Mouse (Mus musculus): ENCODE measurements around the gene Zfp580. TPM values are rescaled to one million over a fixed set of nuclear protein-coding genes. Genes with fewer than 3 reads are reported as not detected.

Gene Zfp580
- polyA plus RNA-seq, 1 experiment from 2014 or later, result 32.9 TPM

DNA sequence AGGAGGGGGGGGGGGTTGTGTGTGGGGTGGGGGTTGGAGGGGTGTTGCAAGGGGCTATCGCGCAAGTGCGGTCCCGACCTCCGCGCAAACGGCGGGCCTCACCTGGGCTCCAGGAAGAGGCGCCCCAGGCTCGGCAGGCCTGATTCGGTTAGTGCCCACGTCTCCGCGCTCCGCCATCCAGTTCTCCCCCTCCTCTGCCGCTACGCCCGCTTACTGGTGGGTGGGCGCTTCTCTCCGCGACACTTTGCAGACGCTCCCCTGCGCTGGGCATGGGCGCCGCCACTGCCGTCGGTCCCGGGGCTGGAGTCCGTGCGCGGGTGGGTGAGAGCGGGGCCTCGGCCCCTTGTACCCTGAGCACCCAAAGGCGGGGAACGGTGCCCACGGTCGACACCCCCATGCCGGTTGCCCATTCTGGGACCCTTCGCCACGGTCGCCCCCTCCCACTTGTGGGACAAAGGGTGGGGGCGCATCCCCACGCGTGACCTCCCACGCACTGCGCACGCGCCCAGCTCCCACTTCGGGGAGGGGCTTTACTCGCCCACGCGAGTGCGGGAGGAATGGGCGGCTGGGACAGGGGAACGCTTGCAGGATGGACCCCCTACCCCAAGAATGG is 5.4 kb downstream of the Zfp580 start:
- DNase-seq (ENCODE audit: low spot score) (peak; percentile 65), ATAC-seq (ENCODE audit: insufficient number of reproducible peaks, low FRiP score, low TSS enrichment, low read depth) (no peak)
- Histone ChIP-seq H3K9ac (ENCODE audit: low read length) (peak overlapping the region; percentile 72), H3K36me3 (ENCODE audit: control insufficient read depth, insufficient read depth, low read length) (no peaks in the 10 kb centered on the region), H3K9me3 (ENCODE audit: control insufficient read depth, low read length) (peaks cover 5% of the 10 kb centered on the region; the same call in 1 of the 2 replicates), H3K4me2 (ENCODE audit: low read depth, severe bottlenecking) (peak overlapping the region; percentile 74), H3K27me3 (ENCODE audit: control insufficient read depth, insufficient read depth, low read length) (peaks cover 63% of the 10 kb centered on the region), H3K4me1 (ENCODE audit: control insufficient read depth, insufficient read depth, low read length) (peaks cover 20% of the 10 kb centered on the region), H3K27ac (replicated peaks; ENCODE audit: low read depth, low read length) (no peak overlapping the region), H3K4me3 (ENCODE audit: low read depth, low read length) (peak overlapping the region; percentile 52)
- WGBS, result 3% methylated on average over 53 of the region's 55 CpGs

DNA sequence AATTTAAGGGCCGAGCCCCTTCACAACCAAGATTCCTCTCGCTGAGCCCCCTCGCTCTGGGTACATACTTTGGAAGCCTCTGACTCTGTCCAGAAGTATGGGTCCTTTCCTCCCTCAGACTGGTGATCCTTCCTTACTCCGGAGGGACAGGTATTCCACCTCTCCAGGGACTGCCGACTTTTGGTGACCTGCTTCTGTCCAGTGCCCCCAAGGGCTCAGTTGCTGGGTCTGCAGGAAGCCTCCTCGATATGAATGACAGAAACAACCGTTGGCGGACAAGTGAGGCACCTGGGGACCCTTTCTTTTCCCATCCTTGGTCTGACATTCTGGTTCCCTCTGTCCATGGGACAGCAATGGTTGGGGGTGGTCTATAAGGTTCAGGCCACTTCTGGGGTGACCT is 6.0 kb downstream of the Zfp580 start:
- Histone ChIP-seq H3K9ac (ENCODE audit: low read length) (peak overlapping the region; percentile 72), H3K27ac (replicated peaks; ENCODE audit: low read depth, low read length) (no peak overlapping the region), H3K4me2 (ENCODE audit: low read depth, severe bottlenecking) (peak overlapping the region; percentile 74), H3K27me3 (ENCODE audit: control insufficient read depth, insufficient read depth, low read length) (peaks cover 57% of the 10 kb centered on the region), H3K4me3 (ENCODE audit: low read depth, low read length) (peak overlapping the region; percentile 52), H3K36me3 (ENCODE audit: control insufficient read depth, insufficient read depth, low read length) (no peaks in the 10 kb centered on the region), H3K4me1 (ENCODE audit: control insufficient read depth, insufficient read depth, low read length) (peaks cover 17% of the 10 kb centered on the region), H3K9me3 (ENCODE audit: control insufficient read depth, low read length) (peaks cover 5% of the 10 kb centered on the region; the same call in 1 of the 2 replicates)
- WGBS, result 39% methylated on average over 8 of the region's 8 CpGs
- no peak for ATAC-seq (ENCODE audit: insufficient number of reproducible peaks, low FRiP score, low TSS enrichment, low read depth)
- no peak for DNase-seq (ENCODE audit: low spot score)

DNA sequence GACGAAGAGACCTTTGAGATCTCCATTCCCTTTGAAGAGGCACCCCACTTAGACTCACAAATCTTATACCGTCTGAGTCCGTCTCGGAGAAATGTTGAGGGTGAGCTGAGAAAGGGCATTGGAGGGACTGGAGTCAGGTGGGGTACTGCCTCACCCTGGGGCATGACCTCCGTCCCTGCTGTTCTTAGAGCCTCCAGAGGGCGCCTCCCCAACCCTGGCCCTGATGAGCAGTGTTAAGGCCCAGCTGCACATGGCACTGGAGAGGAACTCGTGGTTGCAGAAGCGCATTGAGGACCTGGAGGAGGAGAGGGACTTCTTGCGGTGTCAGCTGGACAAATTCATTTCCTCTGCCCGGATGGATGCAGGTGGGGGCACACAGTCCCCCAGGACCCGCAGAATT is 6.5 kb downstream of the Zfp580 start:
- peak overlapping the region; percentile 74; the same call in 1 of the 2 replicates for H3K4me2 ChIP-seq (ENCODE audit: low read depth, severe bottlenecking)
- H3K27ac ChIP-seq (replicated peaks; ENCODE audit: low read depth, low read length), result no peak overlapping the region
- no peaks in the 10 kb centered on the region for H3K36me3 ChIP-seq (ENCODE audit: control insufficient read depth, insufficient read depth, low read length)
- DNase-seq (ENCODE audit: low spot score) (no peak), ATAC-seq (ENCODE audit: insufficient number of reproducible peaks, low FRiP score, low TSS enrichment, low read depth) (no peak)
- no peak overlapping the region for H3K9ac ChIP-seq (ENCODE audit: low read length)
- H3K27me3 ChIP-seq (ENCODE audit: control insufficient read depth, insufficient read depth, low read length), result peaks cover 52% of the 10 kb centered on the region
- 35% methylated on average over 11 of the region's 11 CpGs for WGBS
- peaks cover 12% of the 10 kb centered on the region for H3K4me1 ChIP-seq (ENCODE audit: control insufficient read depth, insufficient read depth, low read length)
- no peak overlapping the region for H3K4me3 ChIP-seq (ENCODE audit: low read depth, low read length)
- peaks cover 5% of the 10 kb centered on the region; the same call in 1 of the 2 replicates for H3K9me3 ChIP-seq (ENCODE audit: control insufficient read depth, low read length)

DNA sequence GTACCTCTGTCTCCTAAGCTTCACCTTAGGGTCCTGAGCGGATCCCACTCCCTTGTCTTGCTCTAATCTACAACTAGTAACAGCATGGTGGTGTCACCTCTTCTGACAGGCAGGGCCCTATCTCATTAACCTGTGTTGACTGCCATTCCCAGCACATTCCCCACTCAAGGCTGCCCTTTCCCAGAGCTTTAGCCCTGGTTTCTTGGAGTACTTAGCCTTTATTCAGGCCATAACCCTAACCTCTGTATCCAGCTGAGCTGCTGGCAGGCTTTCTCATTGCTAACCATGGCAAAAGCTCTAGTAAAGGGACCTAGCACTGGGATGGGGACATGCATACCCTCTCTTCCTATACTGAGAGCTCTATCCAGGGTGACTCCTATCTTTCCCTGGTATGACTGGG is 7.3 kb downstream of the Zfp580 start:
- Histone ChIP-seq H3K27ac (replicated peaks; ENCODE audit: low read depth, low read length) (no peak overlapping the region), H3K4me1 (ENCODE audit: control insufficient read depth, insufficient read depth, low read length) (peaks cover 8% of the 10 kb centered on the region), H3K36me3 (ENCODE audit: control insufficient read depth, insufficient read depth, low read length) (no peaks in the 10 kb centered on the region), H3K4me2 (ENCODE audit: low read depth, severe bottlenecking) (no peak overlapping the region), H3K27me3 (ENCODE audit: control insufficient read depth, insufficient read depth, low read length) (peaks cover 44% of the 10 kb centered on the region), H3K9ac (ENCODE audit: low read length) (no peak overlapping the region), H3K4me3 (ENCODE audit: low read depth, low read length) (no peak overlapping the region), H3K9me3 (ENCODE audit: control insufficient read depth, low read length) (peaks cover 5% of the 10 kb centered on the region; the same call in 1 of the 2 replicates)
- WGBS, result 93% methylated on average over 1 of the region's 1 CpGs
- no peak for DNase-seq (ENCODE audit: low spot score)
- ATAC-seq (ENCODE audit: insufficient number of reproducible peaks, low FRiP score, low TSS enrichment, low read depth), result no peak

DNA sequence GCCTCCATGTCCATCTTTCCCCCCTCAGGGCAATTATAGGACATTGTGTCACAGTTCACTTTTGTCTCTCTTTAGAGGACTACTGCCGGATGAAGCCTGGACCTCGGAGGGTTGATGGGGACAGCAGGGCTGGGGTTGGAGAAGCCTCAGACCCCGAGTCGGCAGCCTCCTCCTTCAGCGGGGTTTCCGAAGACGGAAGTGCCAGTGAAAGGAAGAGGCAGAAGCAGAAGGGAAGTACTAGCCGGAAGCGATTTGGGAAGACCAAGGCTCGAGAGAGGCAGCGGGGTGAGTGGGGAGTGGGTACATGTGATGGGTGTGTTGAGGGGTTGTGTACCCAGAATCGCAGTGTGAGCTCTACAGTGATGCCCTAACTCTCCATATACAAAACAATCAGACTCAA is 8.1 kb downstream of the Zfp580 start:
- Histone ChIP-seq H3K4me2 (ENCODE audit: low read depth, severe bottlenecking) (no peak overlapping the region), H3K36me3 (ENCODE audit: control insufficient read depth, insufficient read depth, low read length) (no peaks in the 10 kb centered on the region), H3K4me1 (ENCODE audit: control insufficient read depth, insufficient read depth, low read length) (peaks cover 8% of the 10 kb centered on the region), H3K9me3 (ENCODE audit: control insufficient read depth, low read length) (peaks cover 5% of the 10 kb centered on the region; the same call in 1 of the 2 replicates), H3K27me3 (ENCODE audit: control insufficient read depth, insufficient read depth, low read length) (peaks cover 36% of the 10 kb centered on the region), H3K4me3 (ENCODE audit: low read depth, low read length) (no peak overlapping the region), H3K9ac (ENCODE audit: low read length) (no peak overlapping the region), H3K27ac (replicated peaks; ENCODE audit: low read depth, low read length) (no peak overlapping the region)
- DNase-seq (ENCODE audit: low spot score) (no peak), ATAC-seq (ENCODE audit: insufficient number of reproducible peaks, low FRiP score, low TSS enrichment, low read depth) (no peak)
- WGBS, result 94% methylated on average over 12 of the region's 12 CpGs

DNA sequence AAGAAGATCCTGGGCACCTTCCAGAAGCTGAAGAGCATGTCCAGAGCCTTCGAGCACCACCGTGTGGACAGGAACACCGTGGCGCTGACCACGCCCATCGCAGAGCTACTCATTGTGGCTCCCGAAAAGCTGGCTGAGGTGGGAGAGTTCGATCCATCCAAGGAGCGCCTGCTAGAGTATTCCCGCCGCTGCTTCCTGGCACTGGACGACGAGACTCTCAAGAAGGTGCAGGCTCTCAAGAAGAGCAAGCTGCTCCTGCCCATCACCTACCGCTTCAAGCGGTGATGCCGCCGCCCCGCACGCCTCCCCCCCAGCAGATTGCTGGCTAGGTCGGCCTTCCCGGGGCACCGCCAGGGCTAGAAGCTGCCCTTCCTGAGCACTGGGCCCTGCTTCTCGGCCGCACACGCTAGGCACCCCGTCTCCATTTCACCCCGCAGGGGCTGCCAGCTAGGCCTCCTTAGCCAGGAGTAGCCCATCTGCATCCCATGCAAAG is 8.9 kb downstream of the Zfp580 start:
- ATAC-seq (ENCODE audit: insufficient number of reproducible peaks, low FRiP score, low TSS enrichment, low read depth), result peak; percentile 2; the same call in 1 of the 2 replicates
- 2% methylated on average over 27 of the region's 27 CpGs for WGBS
- peak; percentile 85 for DNase-seq (ENCODE audit: low spot score)
- Histone ChIP-seq H3K36me3 (ENCODE audit: control insufficient read depth, insufficient read depth, low read length) (no peaks in the 10 kb centered on the region; the same call in 1 of the 2 replicates), H3K4me3 (ENCODE audit: low read depth, low read length) (peak overlapping the region; percentile 72), H3K27me3 (ENCODE audit: control insufficient read depth, insufficient read depth, low read length) (peaks cover 28% of the 10 kb centered on the region), H3K9me3 (ENCODE audit: control insufficient read depth, low read length) (peaks cover 5% of the 10 kb centered on the region; the same call in 1 of the 2 replicates), H3K4me1 (ENCODE audit: control insufficient read depth, insufficient read depth, low read length) (peaks cover 8% of the 10 kb centered on the region), H3K27ac (replicated peaks; ENCODE audit: low read depth, low read length) (peak overlapping the region; percentile 95), H3K9ac (ENCODE audit: low read length) (peak overlapping the region; percentile 85), H3K4me2 (ENCODE audit: low read depth, severe bottlenecking) (peak overlapping the region; percentile 98)

DNA sequence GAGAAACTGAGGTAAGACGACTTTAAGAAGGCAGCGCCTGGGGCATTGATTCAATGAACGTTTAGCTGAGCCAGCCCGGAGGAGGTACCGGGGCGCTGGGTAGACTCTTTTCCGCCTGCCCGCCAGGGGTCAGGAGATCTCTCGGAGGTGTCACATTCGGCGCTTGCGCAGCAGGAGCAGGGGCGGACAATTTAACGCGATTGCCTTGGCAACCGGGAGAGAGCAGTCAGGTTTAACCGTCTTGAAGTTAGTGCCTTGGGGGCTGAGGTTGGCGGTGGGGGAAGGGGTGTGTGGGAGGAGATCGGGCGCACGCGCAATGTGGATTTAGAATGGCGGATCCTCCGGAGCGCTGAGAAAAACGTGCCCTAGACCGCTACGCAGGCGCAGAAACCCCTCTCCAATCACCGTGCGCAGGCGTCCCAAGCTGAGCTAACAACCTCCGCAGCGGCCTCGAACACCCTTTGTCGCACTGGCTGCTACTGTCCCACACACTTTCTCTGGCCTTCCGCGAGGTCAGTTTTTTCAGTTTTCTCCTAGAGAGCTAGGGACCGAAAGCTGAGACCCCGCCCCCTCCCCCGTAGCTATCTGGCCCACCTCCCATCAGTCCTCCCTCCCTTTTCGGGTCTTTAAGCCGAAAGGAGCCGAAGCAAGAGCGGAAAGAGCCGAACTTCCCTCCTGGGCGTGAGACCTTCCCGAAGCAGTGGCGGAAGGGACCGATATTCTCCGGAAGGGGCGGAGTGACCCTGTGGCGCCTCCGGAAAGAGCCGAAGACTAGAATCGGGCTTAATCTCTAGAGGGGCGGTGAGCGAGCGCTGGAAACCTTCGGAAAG is 9.8 kb downstream of the Zfp580 start:
- Histone ChIP-seq H3K36me3 (ENCODE audit: control insufficient read depth, insufficient read depth, low read length) (peaks cover 3% of the 10 kb centered on the region; the same call in 1 of the 2 replicates), H3K4me2 (ENCODE audit: low read depth, severe bottlenecking) (peak overlapping the region; percentile 98), H3K9ac (ENCODE audit: low read length) (peak overlapping the region; percentile 85), H3K4me1 (ENCODE audit: control insufficient read depth, insufficient read depth, low read length) (peaks cover 8% of the 10 kb centered on the region), H3K27me3 (ENCODE audit: control insufficient read depth, insufficient read depth, low read length) (peaks cover 19% of the 10 kb centered on the region), H3K9me3 (ENCODE audit: control insufficient read depth, low read length) (peaks cover 5% of the 10 kb centered on the region; the same call in 1 of the 2 replicates), H3K4me3 (ENCODE audit: low read depth, low read length) (peak overlapping the region; percentile 72), H3K27ac (replicated peaks; ENCODE audit: low read depth, low read length) (peak overlapping the region; percentile 95)
- DNase-seq (ENCODE audit: low spot score) (peak; percentile 97), ATAC-seq (ENCODE audit: insufficient number of reproducible peaks, low FRiP score, low TSS enrichment, low read depth) (peak; percentile 85)
- under 1% methylated on average over 60 of the region's 60 CpGs for WGBS

DNA sequence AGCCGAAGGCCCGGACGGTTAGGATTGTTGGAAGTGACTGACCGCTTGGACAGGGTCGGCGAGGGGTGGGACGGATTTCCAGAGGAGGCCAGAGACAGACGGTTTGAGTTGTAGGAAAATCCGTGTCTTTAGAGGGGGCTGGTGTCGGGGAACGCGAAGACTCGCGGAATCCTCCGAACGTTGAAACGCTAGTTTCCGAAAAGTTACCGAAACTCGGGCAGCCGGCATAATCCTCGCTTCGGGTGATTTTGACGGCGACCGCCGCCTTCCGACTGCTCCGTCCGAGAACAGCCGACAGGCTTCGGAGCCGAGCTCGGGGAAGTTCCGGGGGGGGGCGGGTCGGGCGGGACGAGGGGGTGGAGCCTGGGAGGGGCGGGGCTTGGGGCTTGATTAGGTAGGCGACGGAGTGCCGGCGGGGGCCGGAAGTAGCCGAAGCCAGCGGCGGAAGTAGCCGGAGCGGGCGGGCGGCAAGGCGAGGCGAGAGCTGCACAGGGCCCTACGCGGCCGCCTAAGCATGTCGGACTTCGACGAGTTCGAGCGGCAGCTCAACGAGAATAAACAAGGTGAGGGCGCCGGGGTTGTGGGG is 10.5 kb downstream of the Zfp580 start, which contains the start of gene U2af2:
U2af2 (plus strand) TSS at position 370 of the 586 bp plus-strand sequence.
- Histone ChIP-seq H3K36me3 (ENCODE audit: control insufficient read depth, insufficient read depth, low read length) (peaks cover 3% of the 10 kb centered on the region; the same call in 1 of the 2 replicates), H3K4me2 (ENCODE audit: low read depth, severe bottlenecking) (peak within 1 kb of the TSS; percentile 98), H3K9me3 (ENCODE audit: control insufficient read depth, low read length) (peaks cover 5% of the 10 kb centered on the region; the same call in 1 of the 2 replicates), H3K4me1 (ENCODE audit: control insufficient read depth, insufficient read depth, low read length) (peaks cover 8% of the 10 kb centered on the region), H3K9ac (ENCODE audit: low read length) (peak within 1 kb of the TSS; percentile 85), H3K27ac (replicated peaks; ENCODE audit: low read depth, low read length) (peak within 1 kb of the TSS; percentile 95), H3K27me3 (ENCODE audit: control insufficient read depth, insufficient read depth, low read length) (peaks cover 13% of the 10 kb centered on the region), H3K4me3 (ENCODE audit: low read depth, low read length) (peak within 1 kb of the TSS; percentile 72)
- ATAC-seq (ENCODE audit: insufficient number of reproducible peaks, low FRiP score, low TSS enrichment, low read depth) (peak; percentile 68), DNase-seq (ENCODE audit: low spot score) (peak; percentile 94)
- under 1% methylated on average over 62 of the region's 65 CpGs for WGBS
